9 mouse cellular contexts compared by ENCODE assay signal in genomic region chr11:89185862-89186261, GRCm38 (mm10).
DNase-seq lines count a peak whose midpoint lies in the region; ATAC-seq and TF ChIP-seq lines count a peak whose summit lies in the region.
"Had no signal": no experiment of that assay in that cellular context is flagged by ENCODE, and none has a peak within 500 bp of the region (broad histone marks: within the 10 kb centered on the region; RNA-seq: fewer than 3 reads in every experiment).

No protein-coding gene starts in this region.

- H3K27ac ChIP-seq in embryonic facial prominence, embryonic 12.5 days, result peak overlapping the region; percentile 73; the same call in 1 of the 2 replicates
- H3K27ac ChIP-seq in embryonic facial prominence, embryonic 10.5 days (replicated peaks), result no peak overlapping the region
- H3K27ac ChIP-seq in cerebellum, adult 2 months (ENCODE audit: insufficient read depth, low read length), result no peak overlapping the region
- no peak overlapping the region for H3K27ac ChIP-seq in lung, embryonic 16.5 days (ENCODE audit: low read length)
- H3K27ac ChIP-seq: macrophage had no signal

- no peaks in the 10 kb centered on the region for H3K36me3 ChIP-seq in embryonic facial prominence, embryonic 12.5 days
- H3K36me3 ChIP-seq in embryonic facial prominence, embryonic 10.5 days (replicated peaks), result no peaks in the 10 kb centered on the region
- H3K36me3 ChIP-seq in lung, embryonic 16.5 days (ENCODE audit: control insufficient read depth, insufficient read depth, low read length), result no peaks in the 10 kb centered on the region

- intact Hi-C loops in left cerebral cortex, postnatal 4 days (cut with DNase I), result no loop called here

- H3K9ac ChIP-seq in embryonic facial prominence, embryonic 12.5 days, result no peak overlapping the region
- H3K9ac ChIP-seq in lung, embryonic 16.5 days (ENCODE audit: low read length), result no peak overlapping the region

- no peaks in the 10 kb centered on the region for H3K27me3 ChIP-seq in embryonic facial prominence, embryonic 12.5 days
- peaks cover 32% of the 10 kb centered on the region for H3K27me3 ChIP-seq in embryonic facial prominence, embryonic 10.5 days (replicated peaks; ENCODE audit: low read depth, poor library complexity, severe bottlenecking)
- H3K27me3 ChIP-seq in cerebellum, adult 2 months (ENCODE audit: control insufficient read depth, insufficient read depth, low read length), result no peaks in the 10 kb centered on the region
- no peaks in the 10 kb centered on the region for H3K27me3 ChIP-seq in lung, embryonic 16.5 days (ENCODE audit: control insufficient read depth, insufficient read depth, low read depth, low read length)

- no peak for DNase-seq in embryonic facial prominence, embryonic 10.5 days (ENCODE audit: low spot score)
- DNase-seq in left cerebral cortex, postnatal 4 days, result peak; percentile 88
- DNase-seq in left cerebral cortex, adult 8-10 months (ENCODE audit: low spot score in 2 of 2), result no peak
- peak; percentile 75 to 85 for DNase-seq in cerebellum, adult 2 months
- DNase-seq in urinary bladder, adult 18-20 months (ENCODE audit: low spot score in 2 of 2), result no peak
- DNase-seq in frontal cortex, postnatal 36 days (ENCODE audit: low spot score in 2 of 2), result no peak

- WGBS in embryonic facial prominence, embryonic 12.5 days, result 63% methylated on average over 6 of the region's 6 CpGs
- 87% methylated on average over 6 of the region's 6 CpGs for WGBS in embryonic facial prominence, embryonic 10.5 days
- 20% methylated on average over 6 of the region's 6 CpGs for WGBS in cerebellum, adult 2 months
- WGBS in lung, embryonic 16.5 days, result 25% methylated on average over 6 of the region's 6 CpGs

- H3K4me2 ChIP-seq in embryonic facial prominence, embryonic 12.5 days (replicated peaks), result no peak overlapping the region
- H3K4me2 ChIP-seq in lung, embryonic 16.5 days (ENCODE audit: low read depth, low read length), result no peak overlapping the region

- peak; percentile 17; the same call in 1 of the 2 replicates for ATAC-seq in embryonic facial prominence, embryonic 12.5 days (ENCODE audit: insufficient number of reproducible peaks, insufficient read depth, low FRiP score, low TSS enrichment)
- ATAC-seq in lung, embryonic 16.5 days (ENCODE audit: low read depth), result peak; percentile 10; the same call in 1 of the 2 replicates

- no peak for TF ChIP-seq POLR2A in cerebellum, adult 2 months (IDR thresholded peaks at IDR 0.05; ENCODE audit: borderline replicate concordance, insufficient read depth, low read length)

- H3K9me3 ChIP-seq in embryonic facial prominence, embryonic 12.5 days, result no peaks in the 10 kb centered on the region
- no peaks in the 10 kb centered on the region for H3K9me3 ChIP-seq in embryonic facial prominence, embryonic 10.5 days
- H3K9me3 ChIP-seq in lung, embryonic 16.5 days (ENCODE audit: control insufficient read depth, low read length), result no peaks in the 10 kb centered on the region

- peaks cover 21% of the 10 kb centered on the region for H3K4me1 ChIP-seq in embryonic facial prominence, embryonic 12.5 days
- peaks cover 15% of the 10 kb centered on the region for H3K4me1 ChIP-seq in embryonic facial prominence, embryonic 10.5 days
- peaks cover 6% of the 10 kb centered on the region for H3K4me1 ChIP-seq in cerebellum, adult 2 months (ENCODE audit: control insufficient read depth, insufficient read depth, low read length)
- H3K4me1 ChIP-seq in lung, embryonic 16.5 days (replicated peaks; ENCODE audit: control insufficient read depth, insufficient read depth, low read length), result peaks cover 21% of the 10 kb centered on the region

- H3K4me3 ChIP-seq in embryonic facial prominence, embryonic 12.5 days, result no peak overlapping the region
- no peak overlapping the region for H3K4me3 ChIP-seq in embryonic facial prominence, embryonic 10.5 days
- H3K4me3 ChIP-seq in cerebellum, adult 2 months (replicated peaks; ENCODE audit: insufficient read depth, low read depth, low read length), result no peak overlapping the region
- no peak overlapping the region for H3K4me3 ChIP-seq in lung, embryonic 16.5 days (ENCODE audit: low read length)

- no peak for TF ChIP-seq CTCF in cerebellum, adult 2 months (IDR thresholded peaks at IDR 0.05; ENCODE audit: borderline replicate concordance, insufficient read depth, low read depth, low read length)

Comparison
In these comparisons a context has a peak if more than half of its experiments do, and no peak if none do; other contexts are left out.
1. DNase-seq: peak in left cerebral cortex, postnatal 4 days (single experiment) and cerebellum, adult 2 months (2 of 2); none in embryonic facial prominence, embryonic 10.5 days (single experiment), left cerebral cortex, adult 8-10 months (0 of 2), urinary bladder, adult 18-20 months (0 of 2) and frontal cortex, postnatal 36 days (0 of 2).